Mouse (Mus musculus) CH12.LX (cell line): ENCODE measurements at regions not wholly inside any gene's neighbourhood (a gene's known extent, or its start where the extent isn't known, plus 50 kb on each side); places are given as distances from the start of the nearest gene placed in this dataset.

Source experiments
- DNase-seq: peaks from one replicate; pipeline ENCODE4 v3.0.0-alpha.2; 2013; ENCODE audit errors: extremely low read depth
- H3K27ac ChIP-seq: 2 replicates; pipeline ENCODE4 v1.5.1; 2012; ENCODE audit warnings: low read depth, mild to moderate bottlenecking, control low read depth, moderate library complexity; ENCODE audit not compliant: insufficient read depth
- H3K27me3 ChIP-seq: replicated peaks from 2 replicates; pipeline ENCODE3; 2012; ENCODE audit warnings: inconsistent platforms
- H3K36me3 ChIP-seq, 2 experiments: replicated peaks in 1 of 2; 2 replicates each; pipeline versions ENCODE3 to v1.6.1; 2012; ENCODE audit warnings: inconsistent platforms in 1 of 2, low read length in 1 of 2, mild to moderate bottlenecking in 1 of 2, mixed read lengths in 1 of 2, moderate library complexity in 1 of 2; ENCODE audit not compliant: control insufficient read depth in 1 of 2, insufficient read depth in 1 of 2
- H3K4me1 ChIP-seq, 2 experiments: 2 replicates each; pipeline ENCODE4 v1.6.1; 2012; ENCODE audit warnings: inconsistent platforms in 1 of 2, moderate library complexity in 1 of 2; ENCODE audit not compliant: insufficient read depth in 2 of 2, control insufficient read depth in 1 of 2
- H3K4me2 ChIP-seq: 2 replicates; pipeline ENCODE4 v1.6.1; 2012; ENCODE audit warnings: low read depth, mild to moderate bottlenecking, control low read depth; ENCODE audit not compliant: poor library complexity, insufficient read depth, severe bottlenecking
- H3K4me3 ChIP-seq, 3 experiments: fragments of 150-350 bp in 1 of 3; sonication (generic) in 1 of 3; replicated peaks in 1 of 3; 2 replicates each; pipeline versions ENCODE3 to v1.5.1; 2011 to 2012; ENCODE audit warnings: low read depth in 2 of 3, low read length in 2 of 3, mild to moderate bottlenecking in 2 of 3, moderate library complexity in 2 of 3, control low read depth in 1 of 3, improper control_type of control experiment in 1 of 3, inconsistent platforms in 1 of 3, mixed read lengths in 1 of 3; ENCODE audit not compliant: poor library complexity in 1 of 3
- H3K79me2 ChIP-seq: replicated peaks from 2 replicates; pipeline ENCODE4 v1.6.1; 2012; ENCODE audit warnings: mild to moderate bottlenecking, moderate library complexity; ENCODE audit not compliant: control insufficient read depth, poor library complexity, insufficient read depth, severe bottlenecking; ENCODE audit errors: extremely low read depth
- H3K9ac ChIP-seq: 2 replicates; pipeline ENCODE4 v1.6.1; 2012; ENCODE audit warnings: low read depth, mild to moderate bottlenecking, control low read depth, moderate library complexity; ENCODE audit not compliant: insufficient read depth
- H3K9me3 ChIP-seq: replicated peaks from 2 replicates; pipeline ENCODE3; 2012; ENCODE audit warnings: low read length, inconsistent platforms, mixed read lengths
- BHLHE40 ChIP-seq: IDR thresholded peaks from 2 replicates; pipeline ENCODE4 v1.6.1; 2011; ENCODE audit warnings: mild to moderate bottlenecking, low read depth, low read length, improper control_type of control experiment
- CTCF ChIP-seq, 2 experiments: IDR thresholded peaks in 1 of 2; conservative IDR thresholded peaks in 1 of 2; 2 replicates each; pipeline ENCODE4 v1.5.1; 2011 to 2012; ENCODE audit warnings: low read depth in 2 of 2, low read length in 2 of 2, improper control_type of control experiment in 1 of 2, inconsistent platforms in 1 of 2, mild to moderate bottlenecking in 1 of 2, moderate library complexity in 1 of 2
- E2F4 ChIP-seq: IDR thresholded peaks from 2 replicates; pipeline ENCODE4 v1.6.1; 2011; ENCODE audit warnings: low read depth, low read length, improper control_type of control experiment; ENCODE audit not compliant: insufficient replicate concordance
- ELF1 ChIP-seq: IDR thresholded peaks from 2 replicates; pipeline ENCODE4 v1.6.1; 2014; ENCODE audit warnings: low read depth, mild to moderate bottlenecking, inconsistent platforms, low read length, improper control_type of control experiment
- EP300 ChIP-seq: IDR thresholded peaks from 2 replicates; pipeline ENCODE4 v1.6.1; 2011; ENCODE audit warnings: low read length, improper control_type of control experiment
- JUN ChIP-seq: IDR thresholded peaks from 2 replicates; pipeline ENCODE4 v1.6.1; 2011; ENCODE audit warnings: low read depth, mild to moderate bottlenecking, low read length, improper control_type of control experiment, moderate library complexity; ENCODE audit not compliant: insufficient read depth
- KAT2A ChIP-seq: IDR thresholded peaks from 2 replicates; pipeline ENCODE4 v1.6.1; 2012; ENCODE audit warnings: low read length, improper control_type of control experiment, inconsistent platforms; ENCODE audit not compliant: insufficient replicate concordance
- MEF2A ChIP-seq: IDR thresholded peaks from 2 replicates; pipeline ENCODE4 v1.6.1; 2014; ENCODE audit warnings: low read depth, mild to moderate bottlenecking, inconsistent platforms, low read length, improper control_type of control experiment, borderline replicate concordance
- MYC ChIP-seq: IDR thresholded peaks from 2 replicates; pipeline ENCODE4 v1.6.1; 2011; ENCODE audit warnings: low read depth, mild to moderate bottlenecking, improper control_type of control experiment, low read length
- NELFE ChIP-seq: IDR thresholded peaks from 2 replicates; pipeline ENCODE4 v1.6.1; 2011; ENCODE audit warnings: low read depth, low read length, improper control_type of control experiment
- NRF1 ChIP-seq: IDR thresholded peaks from 2 replicates; pipeline ENCODE4 v1.6.1; 2014; ENCODE audit warnings: low read depth, mild to moderate bottlenecking, inconsistent platforms, low read length, improper control_type of control experiment, moderate library complexity
- RAD21 ChIP-seq: IDR thresholded peaks from 2 replicates; pipeline ENCODE4 v1.6.1; 2011; ENCODE audit warnings: low read depth, mild to moderate bottlenecking, low read length, improper control_type of control experiment, moderate library complexity
- UBTF ChIP-seq: IDR thresholded peaks from 2 replicates; pipeline ENCODE4 v1.6.1; 2012; ENCODE audit warnings: low read depth, mild to moderate bottlenecking, inconsistent platforms, low read length, improper control_type of control experiment, moderate library complexity
- USF1 ChIP-seq: IDR thresholded peaks from 2 replicates; pipeline ENCODE4 v1.6.1; 2014; ENCODE audit warnings: low read depth, mild to moderate bottlenecking, inconsistent platforms, low read length, improper control_type of control experiment
- ZKSCAN1 ChIP-seq: IDR thresholded peaks from 2 replicates; pipeline ENCODE4 v1.6.1; 2012; ENCODE audit warnings: low read depth, inconsistent platforms, low read length, improper control_type of control experiment, borderline replicate concordance
- dilution Hi-C: fragments of 300-500 bp; cut with MboI; formaldehyde crosslinking; loops from 2 replicates; pipeline ENCODE4 v1.14.3; 2020; ENCODE audit warnings: low sequenced_read_pairs; ENCODE audit not compliant: extremely low pct_unique_long_range_greater_than_20kb, extremely low pct_ligation_motif_present
- in situ Hi-C: fragments of 300-500 bp; cut with MboI; formaldehyde crosslinking; loops from 3 replicates; pipeline ENCODE4 v1.14.3; 2019; ENCODE audit warnings: low sequenced_read_pairs, low pct_ligation_motif_present, low pct_unique_long_range_greater_than_20kb, mixed read lengths

GRCm38 (mm10) chrX:11444261-11444725 lies 116.7 kb downstream of the H2al1j start:
- no peak for DNase-seq
- in situ Hi-C loops (no loop called here), dilution Hi-C loops (no loop called here)
- H3K9me3 ChIP-seq: no peaks in the 10 kb centered on the region
- H3K4me1 ChIP-seq: no peaks in the 10 kb centered on the region
- H3K4me3 ChIP-seq: no peak overlapping the region
- no peaks in the 10 kb centered on the region for H3K36me3 ChIP-seq
- no peaks in the 10 kb centered on the region for H3K79me2 ChIP-seq
- H3K4me2 ChIP-seq: no peak overlapping the region
- TF ChIP-seq ZKSCAN1 (no peak), MYC (no peak)
- no peaks in the 10 kb centered on the region for H3K27me3 ChIP-seq
- H3K27ac ChIP-seq: no peak overlapping the region
- H3K9ac ChIP-seq: no peak overlapping the region

- in situ Hi-C loops: no loop called here
- TF ChIP-seq MYC (no peak), NRF1 (no peak), MEF2A (no peak), EP300 (no peak), USF1 (no peak), ELF1 (no peak), NELFE (no peak), RAD21 (no peak), JUN (no peak), CTCF (conservative IDR thresholded peaks at IDR 0.05 in 1 of 2, IDR thresholded peaks at IDR 0.05 in 1 of 2; ENCODE audit: low read depth in 2 of 2, low read length in 2 of 2) (no peak), ZKSCAN1 (no peak)
- no peak overlapping the region for H3K27ac ChIP-seq
- dilution Hi-C loops: no loop called here
- no peaks in the 10 kb centered on the region for H3K27me3 ChIP-seq
- H3K36me3 ChIP-seq: no peaks in the 10 kb centered on the region
- H3K4me2 ChIP-seq: no peak overlapping the region
- DNase-seq: no peak
- H3K9me3 ChIP-seq: no peaks in the 10 kb centered on the region
- no peak overlapping the region for H3K4me3 ChIP-seq
- no peaks in the 10 kb centered on the region for H3K4me1 ChIP-seq
- H3K79me2 ChIP-seq: no peaks in the 10 kb centered on the region
- H3K9ac ChIP-seq: no peak overlapping the region
Observed at GRCm38 (mm10) chrX:11448711-11449110, 121.1 kb downstream of the H2al1j start.

DNA sequence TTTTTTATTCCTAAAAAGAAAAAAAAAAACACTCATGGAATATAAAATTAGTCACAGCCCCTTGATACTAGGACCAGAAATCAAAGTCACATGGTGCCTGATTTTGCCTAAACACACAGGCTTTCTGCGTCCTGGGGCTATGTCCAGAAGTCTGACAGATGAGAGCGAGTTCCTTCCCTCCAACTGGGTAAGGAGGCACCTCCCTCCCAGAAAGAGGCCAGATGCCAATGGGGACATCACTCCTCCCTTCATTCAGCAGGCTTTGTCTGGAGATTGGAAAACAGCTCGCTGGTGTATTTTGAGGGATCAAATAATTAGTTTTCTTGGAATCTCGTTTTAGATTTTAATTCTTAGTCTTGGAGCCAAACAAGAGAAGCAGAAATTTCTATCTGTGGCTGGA lies 130.9 kb downstream of the H2al1j start:
- no peaks in the 10 kb centered on the region for H3K36me3 ChIP-seq
- no peaks in the 10 kb centered on the region for H3K79me2 ChIP-seq
- H3K9ac ChIP-seq: no peak overlapping the region
- H3K4me3 ChIP-seq: no peak overlapping the region
- TF ChIP-seq BHLHE40 (no peak), KAT2A (no peak), UBTF (no peak), E2F4 (no peak)
- H3K4me2 ChIP-seq: no peak overlapping the region
- peaks cover 0 to 7% of the 10 kb centered on the region in 2 experiments; a peak in 1 of 4 replicates for H3K4me1 ChIP-seq
- dilution Hi-C loops (no loop called here), in situ Hi-C loops (no loop called here)
- H3K9me3 ChIP-seq: no peaks in the 10 kb centered on the region
- H3K27ac ChIP-seq: no peak overlapping the region
- DNase-seq: no peak
- no peaks in the 10 kb centered on the region for H3K27me3 ChIP-seq
